Mouse (Mus musculus): ENCODE measurements around the gene C1qtnf7. TPM values are rescaled to one million over a fixed set of nuclear protein-coding genes. Genes with fewer than 3 reads are reported as not detected.

Gene C1qtnf7
- polyA plus RNA-seq, 1 experiment from 2014 or later: 0.09 TPM

DNA sequence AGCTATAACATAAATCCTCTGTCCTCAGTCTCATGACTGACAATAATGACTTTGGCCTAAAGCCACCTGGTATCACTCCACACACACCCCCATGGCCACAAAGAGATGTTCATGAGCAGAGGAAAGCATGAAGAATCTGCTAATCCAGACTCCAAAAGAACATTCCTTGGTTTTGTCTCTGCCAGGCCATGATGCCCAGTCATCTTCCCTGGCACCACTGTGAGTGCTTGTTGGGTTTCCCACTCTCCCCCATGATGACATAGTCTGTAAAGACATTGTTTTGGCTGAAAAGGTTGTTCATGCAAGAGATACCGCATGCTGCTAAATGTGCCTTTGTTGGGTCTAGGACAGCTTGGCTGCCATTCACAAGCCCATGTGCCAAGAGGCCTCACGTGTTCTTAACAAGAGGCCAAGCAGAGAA lies 75.0 kb downstream of the C1qtnf7 start:
- DNase-seq (ENCODE audit: low read depth, low spot score): no peak
- no peak for TF ChIP-seq CTCF (IDR thresholded peaks at IDR 0.05)
- peak; percentile 44 for ATAC-seq
- POLR2A ChIA-PET: no interaction called here
- CTCF ChIA-PET: interaction anchor here (0.9 to 2.6 kb wide), 6 partner anchors 14 to 167 kb away, joined by 3 to 17 read pairs (median 4); partner anchors contain the start of gene Cc2d2a
- in situ Hi-C loops (cut with MboI; ENCODE audit: low pct_unique_long_range_greater_than_20kb): no loop called here
- H3K27me3 ChIP-seq: no peaks in the 10 kb centered on the region

- ChIA-PET CTCF (interaction anchor here (0.9 to 4.9 kb wide), 5 partner anchors 8 to 178 kb away, joined by 3 to 26 read pairs (median 6); no protein-coding TSS in a partner anchor), POLR2A (interaction anchor here (0.9 kb wide), 1 partner anchor 47 kb away, joined by 3 read pairs; no protein-coding TSS in a partner anchor)
- in situ Hi-C loops (cut with MboI; ENCODE audit: low pct_unique_long_range_greater_than_20kb): no loop called here
- ATAC-seq: no peak
- no peaks in the 10 kb centered on the region for H3K27me3 ChIP-seq
- DNase-seq (ENCODE audit: low read depth, low spot score): no peak
- no peak for TF ChIP-seq CTCF (IDR thresholded peaks at IDR 0.05)
These were observed 86.3 kb downstream of the C1qtnf7 start for GRCm38 (mm10) chr5:43601601-43602000.

GRCm38 (mm10) chr5:43602518-43602917 lies 87.2 kb downstream of the C1qtnf7 start:
- ChIA-PET CTCF (interaction anchor here (1.0 to 4.9 kb wide), 5 partner anchors 9 to 20 kb away, joined by 3 to 26 read pairs (median 6); no protein-coding TSS in a partner anchor), POLR2A (interaction anchor here (1.0 kb wide), 1 partner anchor 18 kb away, joined by 3 read pairs; no protein-coding TSS in a partner anchor)
- no peaks in the 10 kb centered on the region for H3K27me3 ChIP-seq
- DNase-seq (ENCODE audit: low read depth, low spot score) (no peak), ATAC-seq (no peak)
- no peak for TF ChIP-seq CTCF (IDR thresholded peaks at IDR 0.05)
- in situ Hi-C loops (cut with MboI; ENCODE audit: low pct_unique_long_range_greater_than_20kb): no loop called here

DNA sequence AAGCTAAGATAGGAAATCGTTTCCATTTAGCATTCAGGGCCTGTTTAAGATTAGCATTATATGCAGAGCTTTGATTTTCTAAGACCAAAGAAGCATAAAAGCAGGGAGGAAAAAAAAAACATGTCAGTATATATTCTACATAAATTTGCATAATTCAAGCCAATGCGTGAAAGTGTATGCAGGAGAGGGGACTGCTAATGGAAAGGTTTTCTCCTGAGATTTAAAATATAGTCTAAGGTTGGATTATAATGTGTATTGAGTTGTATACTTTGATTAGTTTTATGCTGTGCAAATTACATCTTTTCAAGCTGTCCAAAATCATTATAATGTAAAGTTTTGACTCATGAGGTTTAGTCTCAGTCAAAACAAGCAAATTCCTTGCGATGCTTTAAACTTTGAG lies 88.2 kb downstream of the C1qtnf7 start:
- POLR2A ChIA-PET: no interaction called here
- ATAC-seq: no peak
- no peak for TF ChIP-seq CTCF (IDR thresholded peaks at IDR 0.05)
- in situ Hi-C loops (cut with MboI; ENCODE audit: low pct_unique_long_range_greater_than_20kb): no loop called here
- DNase-seq (ENCODE audit: low read depth, low spot score): no peak
- H3K27me3 ChIP-seq: no peaks in the 10 kb centered on the region
- CTCF ChIA-PET: interaction anchor here (0.8 to 4.9 kb wide), 5 partner anchors 8 to 44 kb away, joined by 3 to 26 read pairs (median 3); no protein-coding TSS in a partner anchor

GRCm38 (mm10) chr5:43608073-43608472 lies 92.7 kb downstream of the C1qtnf7 start:
- no peak for TF ChIP-seq CTCF (IDR thresholded peaks at IDR 0.05)
- no peak for DNase-seq (ENCODE audit: low read depth, low spot score)
- H3K27me3 ChIP-seq: no peaks in the 10 kb centered on the region
- ChIA-PET POLR2A (no interaction called here), CTCF (interaction anchor here (1.3 to 1.6 kb wide), 3 partner anchors 11 to 45 kb away, joined by 3 to 4 read pairs (median 3); no protein-coding TSS in a partner anchor)
- in situ Hi-C loops (cut with MboI; ENCODE audit: low pct_unique_long_range_greater_than_20kb): no loop called here
- no peak for ATAC-seq

DNA sequence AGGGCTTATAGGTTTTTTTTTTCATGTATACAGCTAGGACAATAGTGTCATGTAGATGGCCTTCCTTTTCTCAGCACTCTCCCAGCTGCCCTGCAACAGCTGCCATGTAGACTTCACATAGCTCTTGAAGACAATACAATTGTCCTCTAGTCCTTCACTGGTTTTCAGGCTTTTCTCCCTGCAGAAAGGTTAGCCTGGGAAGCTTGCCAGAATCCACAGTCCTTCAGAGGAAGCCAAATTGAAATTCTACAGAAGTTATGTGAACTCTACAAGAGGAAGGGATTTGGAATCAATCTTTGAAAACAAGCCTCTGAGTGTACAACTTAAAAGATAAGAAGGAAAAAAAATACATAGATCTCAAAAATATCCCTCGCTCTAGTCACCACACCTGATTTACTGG lies 94.4 kb downstream of the C1qtnf7 start:
- CTCF ChIA-PET: interaction anchor here (0.8 to 4.3 kb wide), 6 partner anchors 8 to 130 kb away, joined by 3 to 26 read pairs (median 6); no protein-coding TSS in a partner anchor
- no peak for DNase-seq (ENCODE audit: low read depth, low spot score)
- H3K27me3 ChIP-seq: no peaks in the 10 kb centered on the region
- TF ChIP-seq CTCF (IDR thresholded peaks at IDR 0.05): no peak
- in situ Hi-C loops (cut with MboI; ENCODE audit: low pct_unique_long_range_greater_than_20kb): no loop called here
- ATAC-seq: no peak
- POLR2A ChIA-PET: no interaction called here

GRCm38 (mm10) chr5:43621575-43622299 lies 106.4 kb downstream of the C1qtnf7 start:
- DNase-seq (ENCODE audit: low read depth, low spot score) (no peak), ATAC-seq (no peak)
- in situ Hi-C loops (cut with MboI; ENCODE audit: low pct_unique_long_range_greater_than_20kb): no loop called here
- TF ChIP-seq CTCF (IDR thresholded peaks at IDR 0.05): no peak
- no peaks in the 10 kb centered on the region for H3K27me3 ChIP-seq
- ChIA-PET POLR2A (no interaction called here), CTCF (interaction anchor here (1.2 to 1.9 kb wide), 6 partner anchors 13 to 199 kb away, joined by 3 to 6 read pairs (median 4); no protein-coding TSS in a partner anchor)

GRCm38 (mm10) chr5:43625407-43625806 lies 110.1 kb downstream of the C1qtnf7 start:
- CTCF ChIA-PET: interaction anchor here (1.0 to 4.6 kb wide), 5 partner anchors 9 to 202 kb away, joined by 4 to 25 read pairs (median 5); no protein-coding TSS in a partner anchor
- ATAC-seq (peak; percentile 89), DNase-seq (ENCODE audit: low read depth, low spot score) (peak; percentile 56)
- in situ Hi-C loops (cut with MboI; ENCODE audit: low pct_unique_long_range_greater_than_20kb): loop anchor here (25.0 kb wide), 2 partner anchors 1213 to 1738 kb away; no protein-coding TSS in a partner anchor
- TF ChIP-seq CTCF (IDR thresholded peaks at IDR 0.05): peak; percentile 9
- POLR2A ChIA-PET: interaction anchor here (0.6 to 1.0 kb wide), 6 partner anchors 20 to 244 kb away, joined by 3 to 10 read pairs (median 3); no protein-coding TSS in a partner anchor
- no peaks in the 10 kb centered on the region for H3K27me3 ChIP-seq

DNA sequence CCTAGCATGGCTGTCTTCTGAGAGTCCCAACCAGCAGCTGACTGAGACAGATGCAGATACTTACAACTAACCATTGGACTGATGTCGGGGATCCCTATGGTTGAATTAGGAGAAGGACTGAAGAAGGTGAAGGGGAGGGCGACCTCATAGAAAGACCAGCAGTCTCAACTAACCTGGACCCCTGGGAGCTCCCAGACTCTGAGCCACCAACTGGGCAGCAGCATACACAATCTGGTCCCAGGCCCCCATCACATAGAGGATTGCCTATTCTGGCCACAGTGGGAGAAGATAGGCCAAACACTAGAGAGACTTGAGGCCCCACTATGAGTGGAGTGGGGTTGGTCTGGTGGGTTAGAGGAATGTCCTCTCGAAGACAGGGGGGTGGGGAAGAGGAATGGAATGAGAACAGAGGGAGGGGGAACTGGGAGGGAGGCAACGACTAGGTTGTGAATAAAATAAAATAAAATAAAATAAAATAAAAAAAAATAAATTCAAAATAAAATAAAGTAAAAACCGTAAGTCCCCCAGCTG lies 118.8 kb downstream of the C1qtnf7 start:
- TF ChIP-seq CTCF (IDR thresholded peaks at IDR 0.05): no peak
- in situ Hi-C loops (cut with MboI; ENCODE audit: low pct_unique_long_range_greater_than_20kb): loop anchor here (5.0 to 25.0 kb wide), 4 partner anchors 212 to 1747 kb away; no protein-coding TSS in a partner anchor
- POLR2A ChIA-PET: no interaction called here

GRCm38 (mm10) chr5:43634602-43635081 lies 119.3 kb downstream of the C1qtnf7 start:
- in situ Hi-C loops (cut with MboI; ENCODE audit: low pct_unique_long_range_greater_than_20kb): loop anchor here (5.0 to 25.0 kb wide), 4 partner anchors 212 to 1747 kb away; no protein-coding TSS in a partner anchor
- ATAC-seq (peak; percentile 83), DNase-seq (ENCODE audit: low read depth, low spot score) (no peak)
- peak; percentile 65 for TF ChIP-seq CTCF (IDR thresholded peaks at IDR 0.05)
- ChIA-PET CTCF (interaction anchor here (0.6 to 3.3 kb wide), 31 partner anchors 9 to 1746 kb away, joined by 3 to 44 read pairs (median 4); partner anchors contain the start of gene Cc2d2a), POLR2A (no interaction called here)
- H3K27me3 ChIP-seq: no peaks in the 10 kb centered on the region

More for the DNA sequence above, 118.8 kb downstream of the C1qtnf7 start:
- ATAC-seq (no peak), DNase-seq (ENCODE audit: low read depth, low spot score) (no peak)
- CTCF ChIA-PET: interaction anchor here (0.8 to 3.3 kb wide), 27 partner anchors 8 to 1745 kb away, joined by 3 to 44 read pairs (median 5); partner anchors contain the start of gene Cc2d2a
- no peaks in the 10 kb centered on the region for H3K27me3 ChIP-seq

Data from Patski (cell line).